Mouse (Mus musculus): ENCODE measurements around the gene Pdx1. TPM values are rescaled to one million over a fixed set of nuclear protein-coding genes. Genes with fewer than 3 reads are reported as not detected.

The Pdx1 gene
- total RNA-seq, 4 experiments from 2014 or later: not detected

- DNase-seq (ENCODE audit: low spot score in 2 of 2): no peak
These were observed 7.8 kb downstream of the Pdx1 start for GRCm38 (mm10) chr5:147277547-147277925.

- no peak for DNase-seq (ENCODE audit: low spot score in 2 of 2)
These were observed 14.6 kb downstream of the Pdx1 start for GRCm38 (mm10) chr5:147284365-147284764.

- DNase-seq (ENCODE audit: low spot score in 2 of 2): no peak
These were observed 22.2 kb downstream of the Pdx1 start for GRCm38 (mm10) chr5:147291764-147292505.

GRCm38 (mm10) chr5:147292506-147293120 is 22.9 kb downstream of the Pdx1 start:
- no peak for DNase-seq (ENCODE audit: low spot score in 2 of 2)

- DNase-seq (ENCODE audit: low spot score in 2 of 2): no peak
These were observed 23.6 kb downstream of the Pdx1 start for GRCm38 (mm10) chr5:147293127-147293910.

- no peak for DNase-seq (ENCODE audit: low spot score in 2 of 2)
These were observed 24.4 kb downstream of the Pdx1 start for GRCm38 (mm10) chr5:147294121-147294520.

GRCm38 (mm10) chr5:147297249-147297648 is 27.5 kb downstream of the Pdx1 start:
- DNase-seq (ENCODE audit: low spot score in 2 of 2): no peak

- no peak for DNase-seq (ENCODE audit: low spot score in 2 of 2)
These were observed 29.7 kb downstream of the Pdx1 start for GRCm38 (mm10) chr5:147299255-147300000.

- no peak for DNase-seq (ENCODE audit: low spot score in 2 of 2)
These were observed 30.2 kb downstream of the Pdx1 start for GRCm38 (mm10) chr5:147300001-147300363.

- no peak for DNase-seq (ENCODE audit: low spot score in 2 of 2)
These were observed 31.4 kb downstream of the Pdx1 start for GRCm38 (mm10) chr5:147300917-147301780.

GRCm38 (mm10) chr5:147301781-147302070 is 32.0 kb downstream of the Pdx1 start:
- no peak for DNase-seq (ENCODE audit: low spot score in 2 of 2)

- no peak for DNase-seq (ENCODE audit: low spot score in 2 of 2)
These were observed 32.4 kb downstream of the Pdx1 start for GRCm38 (mm10) chr5:147302141-147302540.

GRCm38 (mm10) chr5:147302746-147303400 is 33.1 kb downstream of the Pdx1 start:
- no peak for DNase-seq (ENCODE audit: low spot score in 2 of 2)

GRCm38 (mm10) chr5:147304276-147305155 is 34.8 kb downstream of the Pdx1 start:
- DNase-seq (ENCODE audit: low spot score in 2 of 2): no peak

GRCm38 (mm10) chr5:147305166-147305565 is 35.4 kb downstream of the Pdx1 start:
- no peak for DNase-seq (ENCODE audit: low spot score in 2 of 2)

- DNase-seq (ENCODE audit: low spot score in 2 of 2): no peak
These were observed 36.3 kb downstream of the Pdx1 start for GRCm38 (mm10) chr5:147305856-147306637.

- no peak for DNase-seq (ENCODE audit: low spot score in 2 of 2)
These were observed 37.1 kb downstream of the Pdx1 start, which contains the start of gene Cdx2 for GRCm38 (mm10) chr5:147306638-147307397. TSS of gene Cdx2 (minus strand) at chr5:147307270.

- no peak for DNase-seq (ENCODE audit: low spot score in 2 of 2)
These were observed 37.6 kb downstream of the Pdx1 start for GRCm38 (mm10) chr5:147307398-147307785.
